Mouse (Mus musculus): ENCODE results near the gene Ankrd52.

DNA sequence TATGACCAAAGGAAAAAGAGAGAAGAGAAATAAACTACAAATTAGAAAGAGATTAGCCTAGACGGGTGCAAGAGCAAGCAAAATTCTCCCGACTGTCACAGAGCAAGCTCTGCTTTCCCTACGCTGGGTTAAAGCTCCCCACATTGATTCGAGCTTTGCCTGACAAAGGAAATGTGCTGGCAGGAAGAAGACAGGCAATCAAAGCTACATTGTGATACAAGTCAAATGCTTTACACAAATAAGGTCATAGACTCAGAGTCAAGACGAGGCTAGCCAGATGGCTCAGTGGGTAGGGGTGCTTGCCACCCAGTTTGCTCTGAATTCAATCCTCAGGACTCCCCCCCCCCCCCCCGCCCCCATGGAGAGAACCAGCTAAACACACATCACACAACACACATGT is 6.9 kb upstream of the Ankrd52 start:
- TF ChIP-seq CTCF (IDR thresholded peaks at IDR 0.05; ENCODE audit: low read depth) (no peak), EP300 (optimal IDR thresholded peaks at IDR 0.05) (no peak)
